Mouse (Mus musculus): ENCODE measurements at regions not wholly inside any gene's neighbourhood (a gene's known extent, or its start where the extent isn't known, plus 50 kb on each side); places are given as distances from the start of the nearest gene placed in this dataset.
"Not testable (repeated sequence)": the region's sequence is repeated elsewhere in the genome, so short reads cannot be mapped to it uniquely, and the experiment has no call there.

- ATAC-seq (replicated peaks) = no peak
These were observed 268.4 kb upstream of the Nrxn1 start for GRCm38 (mm10) chr17:91361261-91361660.

GRCm38 (mm10) chr17:91352107-91352506 lies 259.2 kb upstream of the Nrxn1 start:
- Histone ChIP-seq H3K9ac (no peak overlapping the region), H3K4me1 (no peaks in the 10 kb centered on the region), H3K4me3 (no peak overlapping the region), H3K4me2 (no peak overlapping the region), H3K36me3 (replicated peaks) (no peaks in the 10 kb centered on the region), H3K27me3 (replicated peaks) (no peaks in the 10 kb centered on the region), H3K27ac (no peak overlapping the region), H3K9me3 (no peaks in the 10 kb centered on the region)
- no peak for ATAC-seq (replicated peaks)
- 79% methylated on average over 2 of the region's 2 CpGs for WGBS

More at GRCm38 (mm10) chr17:91361261-91361660, 268.4 kb upstream of the Nrxn1 start:
- H3K4me3 ChIP-seq = no peak overlapping the region
- H3K9me3 ChIP-seq = no peaks in the 10 kb centered on the region
- no peaks in the 10 kb centered on the region for H3K27me3 ChIP-seq (replicated peaks)
- no peaks in the 10 kb centered on the region for H3K4me1 ChIP-seq
- no peaks in the 10 kb centered on the region for H3K36me3 ChIP-seq (replicated peaks)
- no peak overlapping the region for H3K27ac ChIP-seq
- WGBS = 59% methylated on average over 1 of the region's 1 CpGs
- no peak overlapping the region for H3K9ac ChIP-seq
- no peak overlapping the region for H3K4me2 ChIP-seq

DNA sequence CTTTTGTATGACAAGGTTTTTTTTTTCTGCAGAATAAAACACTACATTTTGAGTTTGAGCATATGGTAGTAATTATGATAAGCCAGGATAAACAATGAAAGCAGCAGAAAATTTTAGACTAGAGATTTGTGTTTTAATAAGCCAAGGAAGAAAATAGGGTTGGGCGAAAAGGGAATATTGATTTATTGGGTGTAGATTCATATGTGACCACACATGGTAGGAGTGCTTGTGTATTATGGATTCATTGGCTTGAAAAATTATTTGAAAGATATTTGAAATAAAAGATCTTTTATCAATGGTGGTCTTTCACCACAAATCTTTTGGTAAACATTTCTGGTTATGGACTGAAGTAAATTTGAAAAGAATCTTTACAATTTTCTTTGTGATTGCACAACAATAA lies 244.0 kb upstream of the Nrxn1 start:
- 89% methylated on average over 1 of the region's 1 CpGs for WGBS
- H3K36me3 ChIP-seq (replicated peaks) = no peaks in the 10 kb centered on the region
- no peaks in the 10 kb centered on the region for H3K27me3 ChIP-seq (replicated peaks)
- H3K9ac ChIP-seq = no peak overlapping the region
- no peak overlapping the region for H3K27ac ChIP-seq
- ATAC-seq (replicated peaks) = no peak
- H3K4me3 ChIP-seq = no peak overlapping the region
- H3K4me2 ChIP-seq = no peak overlapping the region
- no peaks in the 10 kb centered on the region for H3K4me1 ChIP-seq
- H3K9me3 ChIP-seq = no peaks in the 10 kb centered on the region

- Histone ChIP-seq H3K4me3 (no peak overlapping the region), H3K4me2 (no peak overlapping the region), H3K4me1 (no peaks in the 10 kb centered on the region), H3K9ac (no peak overlapping the region), H3K36me3 (replicated peaks) (no peaks in the 10 kb centered on the region), H3K9me3 (no peaks in the 10 kb centered on the region), H3K27ac (no peak overlapping the region), H3K27me3 (replicated peaks) (no peaks in the 10 kb centered on the region)
- no peak for ATAC-seq (replicated peaks)
- 93% methylated on average over 4 of the region's 4 CpGs for WGBS
These were observed 240.9 kb upstream of the Nrxn1 start for GRCm38 (mm10) chr17:91333790-91334189.

DNA sequence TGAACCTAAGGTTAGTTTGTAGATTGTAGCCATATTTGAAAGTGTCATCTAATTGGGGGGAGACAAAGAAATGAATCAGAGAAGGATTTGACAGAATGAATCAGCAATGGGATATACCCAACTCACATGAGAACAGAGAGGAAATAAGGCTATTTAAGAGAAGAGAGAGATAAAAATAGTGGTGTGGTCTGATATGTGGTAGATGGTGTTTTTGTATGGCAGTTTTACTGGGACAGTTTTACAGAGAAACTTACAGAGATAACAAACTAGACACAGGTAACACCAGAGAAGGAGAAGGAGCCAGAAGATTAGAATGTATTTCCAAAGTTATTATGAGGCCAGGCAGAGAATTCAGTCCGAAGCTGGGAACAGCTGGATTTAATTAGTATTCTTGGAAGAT lies 240.3 kb upstream of the Nrxn1 start:
- 91% methylated on average over 1 of the region's 1 CpGs for WGBS
- Histone ChIP-seq H3K4me1 (no peaks in the 10 kb centered on the region), H3K9me3 (no peaks in the 10 kb centered on the region), H3K9ac (no peak overlapping the region), H3K36me3 (replicated peaks) (no peaks in the 10 kb centered on the region), H3K4me2 (no peak overlapping the region), H3K27me3 (replicated peaks) (no peaks in the 10 kb centered on the region), H3K4me3 (no peak overlapping the region), H3K27ac (no peak overlapping the region)
- ATAC-seq (replicated peaks) = no peak

GRCm38 (mm10) chr17:91324377-91324776 lies 231.5 kb upstream of the Nrxn1 start:
- H3K36me3 ChIP-seq (replicated peaks) = no peaks in the 10 kb centered on the region
- no peaks in the 10 kb centered on the region for H3K9me3 ChIP-seq
- H3K4me3 ChIP-seq = no peak overlapping the region
- no peak for ATAC-seq (replicated peaks)
- H3K4me1 ChIP-seq = no peaks in the 10 kb centered on the region
- WGBS = 67% methylated on average over 1 of the region's 1 CpGs
- no peak overlapping the region for H3K4me2 ChIP-seq
- H3K9ac ChIP-seq = no peak overlapping the region
- no peak overlapping the region for H3K27ac ChIP-seq
- no peaks in the 10 kb centered on the region for H3K27me3 ChIP-seq (replicated peaks)

DNA sequence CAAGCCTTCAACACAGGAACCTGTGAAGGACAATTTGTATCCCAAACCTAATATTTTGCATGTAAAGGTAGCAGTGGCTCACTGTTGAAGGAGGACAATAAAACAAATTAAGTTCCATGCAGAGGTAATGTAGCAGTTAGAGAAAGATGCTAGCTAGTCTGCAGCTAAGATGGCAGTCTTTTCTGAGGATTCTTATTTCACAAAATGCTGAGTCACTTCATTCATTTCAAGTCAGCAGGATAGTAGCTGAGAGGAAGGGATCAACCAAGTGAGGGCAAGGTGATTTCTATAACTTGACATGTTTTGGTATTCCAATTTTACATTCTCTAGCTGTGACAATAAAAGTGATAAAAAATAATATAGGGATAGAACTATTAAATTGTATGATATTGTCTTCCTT lies 194.0 kb upstream of the Nrxn1 start:
- Histone ChIP-seq H3K9ac (no peak overlapping the region), H3K4me1 (no peaks in the 10 kb centered on the region), H3K27me3 (replicated peaks) (no peaks in the 10 kb centered on the region), H3K27ac (no peak overlapping the region), H3K9me3 (no peaks in the 10 kb centered on the region), H3K4me2 (no peak overlapping the region), H3K4me3 (no peak overlapping the region), H3K36me3 (replicated peaks) (no peaks in the 10 kb centered on the region)
- ATAC-seq (replicated peaks) = no peak

- Histone ChIP-seq H3K9me3 (no peaks in the 10 kb centered on the region), H3K27ac (no peak overlapping the region), H3K4me1 (no peaks in the 10 kb centered on the region), H3K36me3 (replicated peaks) (no peaks in the 10 kb centered on the region), H3K4me3 (no peak overlapping the region), H3K4me2 (no peak overlapping the region), H3K9ac (no peak overlapping the region), H3K27me3 (replicated peaks) (no peaks in the 10 kb centered on the region)
- ATAC-seq (replicated peaks) = no peak
- 87% methylated on average over 1 of the region's 1 CpGs for WGBS
These were observed 181.5 kb upstream of the Nrxn1 start for GRCm38 (mm10) chr17:91274378-91274777.

GRCm38 (mm10) chr17:91238719-91239118 lies 145.8 kb upstream of the Nrxn1 start:
- Histone ChIP-seq H3K4me1 (no peaks in the 10 kb centered on the region), H3K36me3 (replicated peaks) (no peaks in the 10 kb centered on the region), H3K4me2 (no peak overlapping the region), H3K9ac (no peak overlapping the region), H3K27ac (no peak overlapping the region), H3K27me3 (replicated peaks) (no peaks in the 10 kb centered on the region), H3K9me3 (no peaks in the 10 kb centered on the region), H3K4me3 (no peak overlapping the region)
- ATAC-seq (replicated peaks) = no peak
- WGBS = 92% methylated on average over 2 of the region's 2 CpGs

- not testable (repeated sequence) for H3K9me3 ChIP-seq; H3K9ac ChIP-seq; H3K36me3 ChIP-seq (replicated peaks); ATAC-seq (replicated peaks); H3K4me1 ChIP-seq; H3K27ac ChIP-seq; H3K27me3 ChIP-seq (replicated peaks); H3K4me3 ChIP-seq; H3K4me2 ChIP-seq
- WGBS = 96% methylated on average over 14 of the region's 14 CpGs
These were observed 143.8 kb upstream of the Nrxn1 start for GRCm38 (mm10) chr17:91236653-91237052.

DNA sequence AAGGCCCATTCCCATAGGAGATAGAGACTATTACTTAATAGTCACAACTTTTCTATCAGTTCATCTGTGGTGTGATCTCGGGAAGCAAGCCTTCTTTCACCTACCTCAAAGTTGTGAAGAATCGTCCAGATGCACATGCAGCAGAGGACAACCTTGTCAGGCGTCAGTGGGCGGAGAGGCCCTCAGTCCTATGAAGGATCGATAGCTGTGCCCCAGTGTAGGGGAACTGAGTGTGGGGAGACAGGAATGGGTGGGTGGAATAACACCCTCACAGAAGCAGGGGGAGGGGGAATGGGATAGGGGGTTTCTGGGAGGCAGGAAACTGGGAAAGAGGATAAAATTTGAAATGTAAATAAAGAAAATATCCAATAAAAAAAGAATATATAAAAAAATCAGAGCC lies 133.5 kb upstream of the Nrxn1 start:
- 0 out of 2 replicates have a peak overlapping the region, but pooled peaks have one; percentile 34 for H3K27ac ChIP-seq
- H3K27me3 ChIP-seq (replicated peaks) = no peaks in the 10 kb centered on the region
- no peak overlapping the region for H3K4me3 ChIP-seq
- H3K9ac ChIP-seq = no peak overlapping the region
- H3K9me3 ChIP-seq = no peaks in the 10 kb centered on the region
- 71% methylated on average over 5 of the region's 5 CpGs for WGBS
- no peaks in the 10 kb centered on the region for H3K36me3 ChIP-seq (replicated peaks)
- H3K4me2 ChIP-seq = no peak overlapping the region
- no peak; the same call in 1 of the 2 replicates for ATAC-seq (replicated peaks)
- no peaks in the 10 kb centered on the region for H3K4me1 ChIP-seq

DNA sequence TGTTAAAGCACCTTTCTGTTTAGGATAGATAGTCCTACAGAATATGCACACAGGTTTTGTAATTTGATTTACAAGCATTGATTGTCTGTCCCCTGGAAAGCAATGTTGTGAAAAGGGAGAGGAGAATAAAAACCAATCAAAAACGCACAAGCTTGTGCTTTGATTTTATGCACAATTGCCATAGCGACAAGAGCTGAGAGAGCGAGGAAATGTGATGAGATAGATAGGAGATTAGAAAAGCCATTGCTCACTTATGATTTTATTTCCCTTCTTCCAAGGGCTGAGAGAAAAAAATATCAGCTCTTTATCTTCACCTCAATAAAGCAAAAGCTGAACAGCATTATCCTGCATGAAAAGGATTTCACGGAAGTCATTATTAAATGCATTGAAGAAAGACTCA lies 133.0 kb upstream of the Nrxn1 start:
- H3K4me3 ChIP-seq = no peak overlapping the region
- 0 out of 2 replicates have a peak, but pooled peaks have one; percentile 33 for ATAC-seq (replicated peaks)
- no peak overlapping the region for H3K27ac ChIP-seq
- 35% methylated on average over 4 of the region's 4 CpGs for WGBS
- no peaks in the 10 kb centered on the region for H3K4me1 ChIP-seq
- H3K9me3 ChIP-seq = no peaks in the 10 kb centered on the region
- H3K36me3 ChIP-seq (replicated peaks) = no peaks in the 10 kb centered on the region
- H3K9ac ChIP-seq = no peak overlapping the region
- H3K4me2 ChIP-seq = no peak overlapping the region
- no peaks in the 10 kb centered on the region for H3K27me3 ChIP-seq (replicated peaks)

- Histone ChIP-seq H3K4me1 (no peaks in the 10 kb centered on the region), H3K27me3 (replicated peaks) (no peaks in the 10 kb centered on the region), H3K9ac (no peak overlapping the region), H3K4me2 (no peak overlapping the region), H3K27ac (no peak overlapping the region), H3K4me3 (no peak overlapping the region), H3K36me3 (replicated peaks) (no peaks in the 10 kb centered on the region), H3K9me3 (no peaks in the 10 kb centered on the region)
- no peak for ATAC-seq (replicated peaks)
These were observed 123.6 kb upstream of the Nrxn1 start for GRCm38 (mm10) chr17:91216429-91216828.

DNA sequence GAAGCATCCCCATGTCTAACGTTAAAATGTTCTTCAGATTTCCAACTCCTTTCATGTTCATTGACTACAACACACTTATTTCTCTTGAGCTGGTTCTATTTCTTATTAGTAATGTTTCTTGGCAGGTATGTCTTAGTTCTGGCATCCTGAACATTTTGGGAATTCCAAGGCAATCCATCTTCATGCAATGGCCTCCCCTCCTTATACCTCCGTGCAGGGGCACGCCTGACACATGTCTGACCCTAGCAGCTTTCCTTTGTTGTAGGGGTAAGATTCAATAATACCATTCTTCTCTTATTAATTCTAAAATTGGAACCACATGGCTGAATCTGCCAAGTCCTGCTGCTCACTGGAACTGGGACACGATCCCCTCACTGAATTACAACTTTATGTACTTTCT lies 89.7 kb upstream of the Nrxn1 start:
- no peak for ATAC-seq (replicated peaks)

More for the DNA sequence above, 89.7 kb upstream of the Nrxn1 start:
- WGBS = 97% methylated on average over 4 of the region's 4 CpGs
- Histone ChIP-seq H3K27me3 (replicated peaks) (no peaks in the 10 kb centered on the region), H3K4me1 (no peaks in the 10 kb centered on the region), H3K9me3 (no peaks in the 10 kb centered on the region), H3K4me3 (no peak overlapping the region), H3K27ac (no peak overlapping the region), H3K36me3 (replicated peaks) (no peaks in the 10 kb centered on the region), H3K9ac (no peak overlapping the region), H3K4me2 (no peak overlapping the region)
